Mouse (Mus musculus) stomach, embryonic 14.5 days (tissue): Measurements from ENCODE around the gene Ahr. TPM values are rescaled to one million over a fixed set of nuclear protein-coding genes. Genes with fewer than 3 reads are reported as not detected.

ENCODE experiments used
- ATAC-seq: fragments of 200-750 bp; cut with Nextera tagmentation; 2 replicates; pipeline ENCODE4 v1.8.0; 2017; ENCODE audit warnings: low read depth, moderate TSS enrichment; ENCODE audit not compliant: insufficient number of reproducible peaks, insufficient read depth, low FRiP score
- H3K27ac ChIP-seq: fragments of 300-500 bp; sonication (generic); 2 replicates; pipeline ENCODE4 v1.5.1; 2014; ENCODE audit warnings: mild to moderate bottlenecking, low read length, moderate library complexity, mixed read lengths
- H3K27me3 ChIP-seq: fragments of 300-500 bp; sonication (generic); 2 replicates; pipeline ENCODE4 v1.6.1; 2014; ENCODE audit warnings: low read length, control low read depth, mixed read lengths; ENCODE audit not compliant: control insufficient read depth, insufficient read depth
- H3K36me3 ChIP-seq: fragments of 300-500 bp; sonication (generic); 2 replicates; pipeline ENCODE4 v1.6.1; 2014; ENCODE audit warnings: mild to moderate bottlenecking, control low read depth, low read length, moderate library complexity, mixed read lengths; ENCODE audit not compliant: control insufficient read depth, insufficient read depth
- H3K4me1 ChIP-seq: fragments of 300-500 bp; sonication (generic); 2 replicates; pipeline ENCODE4 v1.6.1; 2014; ENCODE audit warnings: low read length, control low read depth, mixed read lengths; ENCODE audit not compliant: control insufficient read depth, insufficient read depth
- H3K4me2 ChIP-seq: fragments of 300-500 bp; sonication (generic); replicated peaks from 2 replicates; pipeline ENCODE4 v1.6.1; 2014; ENCODE audit warnings: low read depth, low read length, control low read depth
- H3K4me3 ChIP-seq: fragments of 300-500 bp; sonication (generic); 2 replicates; pipeline ENCODE4 v1.5.1; 2014; ENCODE audit warnings: low read depth, low read length, control low read depth
- H3K9ac ChIP-seq: fragments of 300-500 bp; sonication (generic); replicated peaks from 2 replicates; pipeline ENCODE4 v1.6.1; 2014; ENCODE audit warnings: low read depth, mild to moderate bottlenecking, control low read depth, low read length, moderate library complexity, mixed read lengths
- H3K9me3 ChIP-seq: fragments of 300-500 bp; sonication (generic); 2 replicates; pipeline ENCODE4 v1.6.1; 2016; ENCODE audit warnings: low read depth, low read length, control low read depth; ENCODE audit not compliant: control insufficient read depth
- whole genome bisulfite sequencing: fragments of 180-500 bp; shearing (Covaris S2); extraction: QIAGEN DNeasy Blood & Tissue Kit; methylation state at CpG from one replicate; pipeline ENCODE4 v1.1.7; 2014; 5-methylcytosine and 5-hydroxymethylcytosine counted together
- polyA plus RNA-seq: library from polyadenylated mRNA; unstranded; fragments of >200 nt; fragmentation: Nextera tagmentation; extraction: Ambion mirVana; gene quantifications from 2 replicates; pipeline ENCODE4 v1.2.1, GENCODE M21; 2014

The Ahr gene
- polyA plus RNA-seq: 22.0 and 22.4 TPM in 2 replicates

DNA sequence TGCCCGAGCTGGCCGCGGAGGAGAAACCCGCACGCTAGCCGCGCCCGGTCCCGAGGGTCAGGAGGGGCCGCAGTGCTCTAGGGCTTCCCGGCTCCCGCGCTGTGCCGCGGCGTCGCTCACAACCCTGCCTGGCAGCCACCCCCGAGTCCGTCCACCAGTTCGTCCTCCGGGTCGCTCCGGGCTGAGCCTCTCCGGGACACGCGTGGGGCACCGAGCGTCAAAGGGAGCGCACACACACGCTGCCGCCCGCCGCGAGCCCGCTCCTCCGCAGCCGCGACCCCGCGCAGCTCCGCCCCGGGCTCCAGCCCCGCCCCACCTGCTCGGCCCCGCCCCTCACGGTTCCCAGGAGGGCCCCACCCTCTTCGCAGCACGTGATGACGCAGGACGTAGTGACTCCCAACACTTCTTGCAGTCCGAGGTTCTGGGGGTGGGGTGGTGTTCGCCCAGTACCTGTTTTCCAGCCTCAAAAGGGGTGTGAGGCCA is at the start of gene Ahr:
TSS of gene Ahr (minus strand) at position 285 of the 483 bp plus-strand sequence.
- ATAC-seq: peak; percentile 97
- H3K36me3 ChIP-seq: no peaks in the 10 kb centered on the region
- WGBS: under 1% methylated on average over 51 of the region's 52 CpGs
- peak within 1 kb of the TSS; percentile 89 for H3K4me3 ChIP-seq
- H3K4me2 ChIP-seq: peak within 1 kb of the TSS; percentile 94
- H3K27ac ChIP-seq: peak within 1 kb of the TSS; percentile 61; the same call in 1 of the 2 replicates
- no peaks in the 10 kb centered on the region; the same call in 1 of the 2 replicates for H3K4me1 ChIP-seq
- no peaks in the 10 kb centered on the region for H3K27me3 ChIP-seq
- H3K9me3 ChIP-seq: no peaks in the 10 kb centered on the region
- peak within 1 kb of the TSS; percentile 81 for H3K9ac ChIP-seq

DNA sequence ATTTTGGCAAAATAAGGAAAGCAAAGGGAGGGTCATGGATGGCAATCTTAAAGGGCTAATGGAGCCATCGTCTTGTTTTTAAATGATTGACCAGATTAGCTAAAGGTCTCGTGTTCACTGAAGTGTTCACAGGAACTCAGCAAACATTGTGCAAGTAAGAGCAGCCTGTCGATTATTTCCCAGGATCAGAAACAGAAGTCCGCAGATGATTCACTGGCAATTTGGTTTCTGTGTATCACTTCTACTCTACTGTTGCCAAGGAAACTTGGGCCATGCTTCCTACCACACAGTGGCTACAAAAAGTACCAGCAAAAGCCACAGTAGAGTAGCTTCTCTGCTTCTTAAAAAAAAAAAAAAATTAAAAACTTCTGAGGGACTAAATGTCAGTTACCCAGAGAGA is 44.0 kb upstream of the Ahr start:
- H3K27me3 ChIP-seq: no peaks in the 10 kb centered on the region
- no peak for ATAC-seq
- no peaks in the 10 kb centered on the region for H3K36me3 ChIP-seq
- H3K27ac ChIP-seq: no peak overlapping the region
- no peaks in the 10 kb centered on the region for H3K9me3 ChIP-seq
- no peak overlapping the region for H3K9ac ChIP-seq
- no peak overlapping the region for H3K4me3 ChIP-seq
- no peaks in the 10 kb centered on the region for H3K4me1 ChIP-seq
- WGBS: 80% methylated on average over 4 of the region's 4 CpGs
- H3K4me2 ChIP-seq: no peak overlapping the region

DNA sequence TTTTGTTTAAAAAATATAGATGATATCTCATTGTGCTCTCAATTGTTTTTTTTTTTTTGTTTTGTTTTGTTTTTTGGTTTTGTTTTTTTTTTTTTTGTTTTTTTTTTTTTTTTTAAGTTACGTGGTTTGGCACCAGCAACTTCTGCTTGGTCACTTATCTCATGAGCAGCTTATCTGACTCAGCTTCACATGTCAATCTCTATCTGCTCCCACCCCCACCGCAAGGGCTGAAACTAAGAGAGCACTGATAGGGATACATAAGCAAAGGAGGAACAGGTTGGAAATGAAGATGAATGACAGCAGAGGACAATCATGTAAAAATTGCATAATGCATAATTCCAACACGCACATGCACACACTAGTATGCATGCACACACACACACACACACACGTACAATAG is 41.3 kb upstream of the Ahr start:
- no peak for ATAC-seq
- Histone ChIP-seq H3K9ac (no peak overlapping the region), H3K9me3 (no peaks in the 10 kb centered on the region), H3K4me3 (no peak overlapping the region), H3K27me3 (no peaks in the 10 kb centered on the region), H3K4me1 (no peaks in the 10 kb centered on the region), H3K36me3 (no peaks in the 10 kb centered on the region), H3K27ac (no peak overlapping the region), H3K4me2 (no peak overlapping the region)
- 80% methylated on average over 4 of the region's 4 CpGs for WGBS

DNA sequence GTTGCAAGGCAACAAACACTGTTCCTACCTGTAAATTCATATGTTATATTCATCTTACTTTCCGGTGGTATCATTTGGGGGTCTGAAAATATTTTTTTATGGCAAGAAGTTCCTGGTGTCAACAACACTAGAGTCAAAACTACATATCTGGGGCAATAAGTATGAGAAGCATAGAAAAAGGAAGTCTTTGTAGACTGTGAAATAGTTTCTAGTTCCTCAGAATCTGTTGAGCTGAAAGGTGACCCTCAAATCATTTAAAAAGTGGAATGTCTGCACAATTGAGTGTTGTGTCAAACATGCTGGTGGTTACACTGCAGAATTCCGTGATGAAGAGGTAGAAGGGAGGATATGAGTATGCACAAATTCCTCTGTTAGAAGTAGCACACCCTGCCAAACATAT is 38.9 kb upstream of the Ahr start:
- WGBS: 50% methylated on average over 2 of the region's 2 CpGs
- Histone ChIP-seq H3K9me3 (no peaks in the 10 kb centered on the region), H3K4me3 (no peak overlapping the region), H3K27me3 (no peaks in the 10 kb centered on the region), H3K4me1 (no peaks in the 10 kb centered on the region), H3K4me2 (no peak overlapping the region), H3K36me3 (no peaks in the 10 kb centered on the region), H3K27ac (no peak overlapping the region), H3K9ac (no peak overlapping the region)
- ATAC-seq: no peak

DNA sequence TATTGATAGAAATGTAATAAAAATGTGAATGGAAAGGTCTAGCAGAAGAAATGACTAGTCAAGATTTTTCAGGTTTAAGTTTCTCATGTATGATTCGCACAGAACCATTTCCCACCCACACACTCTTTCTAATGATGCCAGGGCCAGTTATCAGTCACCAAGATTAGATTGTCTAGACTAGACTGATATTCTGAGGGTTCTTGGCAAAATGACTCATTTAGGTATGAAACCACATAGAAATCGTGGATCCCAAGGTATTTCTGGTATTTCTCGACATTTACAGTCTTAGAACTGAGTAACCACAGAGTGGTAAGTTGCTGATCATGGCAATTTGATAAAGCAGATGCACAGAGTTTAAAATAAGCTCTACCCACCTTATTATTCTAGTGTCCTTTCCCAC is 28.0 kb upstream of the Ahr start:
- Histone ChIP-seq H3K4me3 (no peak overlapping the region), H3K27me3 (no peaks in the 10 kb centered on the region), H3K36me3 (no peaks in the 10 kb centered on the region), H3K9me3 (no peaks in the 10 kb centered on the region), H3K4me1 (no peaks in the 10 kb centered on the region), H3K9ac (no peak overlapping the region), H3K4me2 (no peak overlapping the region), H3K27ac (no peak overlapping the region)
- ATAC-seq: no peak
- WGBS: 83% methylated on average over 3 of the region's 3 CpGs

DNA sequence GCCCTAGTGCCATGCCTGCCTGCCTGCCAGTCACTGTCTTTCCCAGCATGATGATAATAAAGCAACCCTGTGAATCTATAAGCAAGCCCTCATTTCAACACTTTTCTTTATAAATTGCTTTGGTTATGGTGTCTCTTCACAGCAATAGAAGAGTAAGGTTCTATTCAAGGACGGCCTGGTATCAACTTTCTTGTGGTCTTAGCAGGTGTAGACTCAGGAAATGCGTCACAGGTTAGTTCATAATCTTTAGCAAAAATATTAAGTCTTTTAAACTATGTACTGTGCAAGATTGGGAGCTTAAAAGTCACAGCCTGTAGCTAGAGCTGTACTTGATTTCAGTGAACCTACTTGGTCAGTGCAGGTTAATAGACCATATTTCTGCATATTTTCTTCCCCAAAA is 24.0 kb upstream of the Ahr start:
- H3K4me1 ChIP-seq: no peaks in the 10 kb centered on the region
- WGBS: 89% methylated on average over 2 of the region's 2 CpGs
- H3K27me3 ChIP-seq: no peaks in the 10 kb centered on the region
- H3K9me3 ChIP-seq: no peaks in the 10 kb centered on the region
- no peak overlapping the region for H3K4me2 ChIP-seq
- H3K9ac ChIP-seq: no peak overlapping the region
- H3K36me3 ChIP-seq: no peaks in the 10 kb centered on the region
- no peak overlapping the region for H3K27ac ChIP-seq
- no peak overlapping the region for H3K4me3 ChIP-seq
- no peak for ATAC-seq

DNA sequence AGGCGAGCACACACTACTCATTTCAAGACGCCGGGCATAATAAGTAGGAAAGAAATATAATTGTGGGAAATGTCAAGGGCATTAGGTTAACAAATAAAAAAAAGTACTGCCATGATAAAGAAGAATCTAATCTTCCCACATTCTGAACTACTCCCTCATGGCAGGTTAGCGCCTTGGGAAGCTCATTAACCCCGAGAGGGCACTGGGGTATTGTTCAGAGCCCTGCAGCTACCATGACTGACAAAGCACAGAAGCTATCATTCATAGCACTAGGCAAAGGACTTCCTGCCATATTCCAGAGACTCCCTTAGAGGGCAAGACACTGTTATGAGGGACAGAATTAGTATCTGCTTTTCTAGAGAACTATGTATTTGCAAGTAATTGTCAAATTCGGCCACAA is 21.1 kb upstream of the Ahr start:
- H3K4me1 ChIP-seq: no peaks in the 10 kb centered on the region
- no peak for ATAC-seq
- no peaks in the 10 kb centered on the region for H3K36me3 ChIP-seq
- no peaks in the 10 kb centered on the region for H3K27me3 ChIP-seq
- 65% methylated on average over 6 of the region's 6 CpGs for WGBS
- H3K9ac ChIP-seq: no peak overlapping the region
- no peak overlapping the region for H3K4me2 ChIP-seq
- 0 out of 2 replicates have a peak, but pooled peaks cover 3% of the 10 kb centered on the region for H3K9me3 ChIP-seq
- no peak overlapping the region for H3K4me3 ChIP-seq
- no peak overlapping the region for H3K27ac ChIP-seq

DNA sequence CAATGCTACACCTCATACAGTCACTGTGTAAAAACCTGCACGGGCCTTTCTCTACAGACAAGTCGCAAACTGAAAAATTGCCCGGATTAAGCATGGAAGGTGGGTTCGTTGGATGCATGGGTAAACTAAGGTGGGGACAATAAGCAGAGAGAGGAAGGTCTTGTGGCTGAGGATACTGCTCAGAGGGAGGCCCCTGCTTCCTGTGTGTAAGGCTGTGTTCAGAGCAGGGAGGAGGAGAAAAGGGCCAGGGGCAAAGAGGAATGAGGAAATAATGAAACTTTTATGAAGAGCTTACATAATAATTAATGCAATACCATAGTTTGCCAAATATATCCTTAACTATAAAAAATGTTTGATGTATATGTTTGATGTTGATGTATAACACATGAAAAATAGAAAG is 19.5 kb upstream of the Ahr start:
- ATAC-seq: no peak
- WGBS: 62% methylated on average over 4 of the region's 4 CpGs

DNA sequence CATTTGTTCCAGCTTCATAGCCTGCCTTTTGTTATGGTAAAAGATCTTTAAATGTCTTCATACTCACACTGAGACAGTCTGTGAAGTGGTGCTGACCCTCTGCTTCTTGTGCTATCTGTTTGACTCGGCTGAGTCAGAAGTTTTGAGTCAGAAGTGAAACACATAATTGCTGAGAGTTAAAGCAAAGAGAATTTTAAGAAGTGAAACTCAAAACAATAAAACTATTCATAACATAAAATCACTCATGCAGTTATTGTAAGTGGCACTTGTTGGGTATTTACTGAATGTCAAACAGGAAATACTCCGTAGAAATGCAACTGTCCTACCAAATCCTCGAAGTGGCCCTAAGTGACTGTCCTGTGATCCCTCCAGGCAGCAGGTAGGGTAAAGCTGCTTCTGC is 18.3 kb upstream of the Ahr start:
- H3K4me3 ChIP-seq: no peak overlapping the region
- no peaks in the 10 kb centered on the region for H3K27me3 ChIP-seq
- no peaks in the 10 kb centered on the region for H3K4me1 ChIP-seq
- H3K4me2 ChIP-seq: no peak overlapping the region
- H3K27ac ChIP-seq: no peak overlapping the region
- no peaks in the 10 kb centered on the region for H3K36me3 ChIP-seq
- 62% methylated on average over 3 of the region's 3 CpGs for WGBS
- no peak for ATAC-seq
- H3K9me3 ChIP-seq: 0 out of 2 replicates have a peak, but pooled peaks cover 3% of the 10 kb centered on the region
- no peak overlapping the region for H3K9ac ChIP-seq

More for the DNA sequence above, 19.5 kb upstream of the Ahr start:
- Histone ChIP-seq H3K4me1 (no peaks in the 10 kb centered on the region), H3K4me3 (no peak overlapping the region), H3K27me3 (no peaks in the 10 kb centered on the region), H3K9me3 (0 out of 2 replicates have a peak, but pooled peaks cover 3% of the 10 kb centered on the region), H3K4me2 (no peak overlapping the region), H3K36me3 (no peaks in the 10 kb centered on the region), H3K9ac (no peak overlapping the region), H3K27ac (no peak overlapping the region)
